Mouse (Mus musculus) MEL (cell line): Measurements from ENCODE around the gene Siah2. TPM values are rescaled to one million over a fixed set of nuclear protein-coding genes. Genes with fewer than 3 reads are reported as not detected.

Source experiments
- DNase-seq: peaks from one replicate; pipeline ENCODE4 v3.0.0; 2011; ENCODE audit warnings: low read depth, low spot score
- H3K27ac ChIP-seq: 2 replicates; pipeline ENCODE4 v1.5.1; 2012; ENCODE audit warnings: low read depth, mild to moderate bottlenecking, control low read depth, low read length, moderate library complexity; ENCODE audit not compliant: control insufficient read depth
- H3K27me3 ChIP-seq, 2 experiments: fragments of 150-350 bp in 1 of 2; sonication (generic) in 1 of 2; 2 replicates each; pipeline ENCODE4 v1.6.1; 2012; ENCODE audit warnings: low read length in 2 of 2, mild to moderate bottlenecking in 2 of 2, improper control_type of control experiment in 1 of 2, moderate library complexity in 1 of 2; ENCODE audit not compliant: insufficient read depth in 2 of 2, control insufficient read depth in 1 of 2
- H3K36me3 ChIP-seq, 2 experiments: 2 replicates each; pipeline ENCODE4 v1.6.1; 2012 to 2014; ENCODE audit warnings: low read length in 2 of 2, improper control_type of control experiment in 1 of 2, inconsistent platforms in 1 of 2, mild to moderate bottlenecking in 1 of 2; ENCODE audit not compliant: insufficient read depth in 2 of 2, control insufficient read depth in 1 of 2
- H3K4me1 ChIP-seq, 2 experiments: fragments of 150-350 bp in 1 of 2; sonication (generic) in 1 of 2; 2 replicates each; pipeline ENCODE4 v1.6.1; 2012; ENCODE audit warnings: low read length in 2 of 2, improper control_type of control experiment in 1 of 2, mild to moderate bottlenecking in 1 of 2; ENCODE audit not compliant: insufficient read depth in 2 of 2, control insufficient read depth in 1 of 2
- H3K4me3 ChIP-seq, 2 experiments: fragments of 150-350 bp in 1 of 2; sonication (generic) in 1 of 2; 2 replicates each; pipeline ENCODE4 v1.5.1; 2012; ENCODE audit warnings: low read depth in 2 of 2, low read length in 2 of 2, mild to moderate bottlenecking in 2 of 2, moderate library complexity in 2 of 2, control low read depth in 1 of 2, improper control_type of control experiment in 1 of 2; ENCODE audit not compliant: control insufficient read depth in 1 of 2, insufficient read depth in 1 of 2
- H3K79me2 ChIP-seq: 2 replicates; pipeline ENCODE4 v1.6.1; 2012; ENCODE audit warnings: mild to moderate bottlenecking, low read length, moderate library complexity; ENCODE audit not compliant: control insufficient read depth, poor library complexity, insufficient read depth
- H3K9ac ChIP-seq: 2 replicates; pipeline ENCODE4 v1.6.1; 2012; ENCODE audit warnings: low read depth, mild to moderate bottlenecking, control low read depth, low read length, moderate library complexity; ENCODE audit not compliant: control insufficient read depth, poor library complexity, severe bottlenecking
- H3K9me3 ChIP-seq: fragments of 150-350 bp; sonication (generic); replicated peaks from 2 replicates; pipeline ENCODE4 v1.6.1; 2012; ENCODE audit warnings: mild to moderate bottlenecking, low read length, improper control_type of control experiment, moderate library complexity; ENCODE audit not compliant: insufficient read depth
- BHLHE40 ChIP-seq: IDR thresholded peaks from 2 replicates; pipeline ENCODE4 v1.6.1; 2012; ENCODE audit warnings: low read depth, mild to moderate bottlenecking, inconsistent platforms, low read length, improper control_type of control experiment, borderline replicate concordance
- CHD1 ChIP-seq: IDR thresholded peaks from 2 replicates; pipeline ENCODE4 v1.6.1; 2012; ENCODE audit warnings: low read depth, mild to moderate bottlenecking, inconsistent platforms, low read length, improper control_type of control experiment
- ETS1 ChIP-seq: IDR thresholded peaks from 2 replicates; pipeline ENCODE4 v1.6.1; 2012; ENCODE audit warnings: low read depth, mild to moderate bottlenecking, inconsistent platforms, low read length, improper control_type of control experiment, moderate library complexity
- GABPA ChIP-seq: IDR thresholded peaks from 2 replicates; pipeline ENCODE4 v1.6.1; 2012; ENCODE audit warnings: low read depth, mild to moderate bottlenecking, inconsistent platforms, low read length, improper control_type of control experiment, moderate library complexity
- KAT2A ChIP-seq: conservative IDR thresholded peaks from 2 replicates; pipeline ENCODE4 v1.6.1; 2012; ENCODE audit warnings: low read depth, low read length, improper control_type of control experiment, inconsistent platforms
- MAZ ChIP-seq: IDR thresholded peaks from 2 replicates; pipeline ENCODE4 v1.6.1; 2012; ENCODE audit warnings: low read depth, mild to moderate bottlenecking, inconsistent platforms, low read length, improper control_type of control experiment
- MYC ChIP-seq: IDR thresholded peaks from 2 replicates; pipeline ENCODE4 v1.6.1; 2011; ENCODE audit warnings: low read depth, mild to moderate bottlenecking, low read length, improper control_type of control experiment, moderate library complexity
- NELFE ChIP-seq: IDR thresholded peaks from 2 replicates; pipeline ENCODE4 v1.6.1; 2011; ENCODE audit warnings: low read depth, low read length, improper control_type of control experiment
- POLR2A ChIP-seq, 2 experiments: IDR thresholded peaks; 2 replicates each; pipeline ENCODE4 v1.6.1; 2011 to 2012; ENCODE audit warnings: low read length in 2 of 2, mild to moderate bottlenecking in 2 of 2, control low read depth in 1 of 2, improper control_type of control experiment in 1 of 2, low read depth in 1 of 2, moderate library complexity in 1 of 2; ENCODE audit not compliant: control insufficient read depth in 1 of 2, insufficient read depth in 1 of 2, poor library complexity in 1 of 2
- POLR2AphosphoS2 ChIP-seq: IDR thresholded peaks from 2 replicates; pipeline ENCODE4 v1.6.1; 2011; ENCODE audit warnings: low read length, improper control_type of control experiment
- POLR2AphosphoS5 ChIP-seq: IDR thresholded peaks from 2 replicates; pipeline ENCODE4 v1.6.1; 2012; ENCODE audit warnings: low read depth, borderline replicate concordance, mild to moderate bottlenecking, inconsistent platforms, low read length, moderate library complexity, mixed read lengths
- RCOR1 ChIP-seq: IDR thresholded peaks from 2 replicates; pipeline ENCODE4 v1.6.1; 2012; ENCODE audit warnings: low read depth, mild to moderate bottlenecking, inconsistent platforms, low read length, improper control_type of control experiment
- TAL1 ChIP-seq: IDR thresholded peaks from 2 replicates; pipeline ENCODE4 v1.6.1; 2012; ENCODE audit warnings: mild to moderate bottlenecking, inconsistent platforms, low read length, moderate library complexity, mixed read lengths
- TCF12 ChIP-seq: IDR thresholded peaks from 2 replicates; pipeline ENCODE4 v1.6.1; 2014; ENCODE audit warnings: low read depth, mild to moderate bottlenecking, inconsistent platforms, low read length, improper control_type of control experiment, moderate library complexity
- UBTF ChIP-seq: IDR thresholded peaks from 2 replicates; pipeline ENCODE4 v1.6.1; 2012; ENCODE audit warnings: low read depth, mild to moderate bottlenecking, inconsistent platforms, low read length, improper control_type of control experiment, moderate library complexity, borderline replicate concordance; ENCODE audit not compliant: insufficient read depth
- USF1 ChIP-seq: IDR thresholded peaks from 2 replicates; pipeline ENCODE4 v1.6.1; 2014; ENCODE audit warnings: low read depth, mild to moderate bottlenecking, inconsistent platforms, low read length, improper control_type of control experiment, moderate library complexity
- ZMIZ1 ChIP-seq: IDR thresholded peaks from 2 replicates; pipeline ENCODE4 v1.6.1; 2012; ENCODE audit warnings: low read depth, mild to moderate bottlenecking, inconsistent platforms, low read length, improper control_type of control experiment, moderate library complexity
- polyA plus RNA-seq, 2 experiments: library from polyadenylated mRNA; stranded (reverse) in 1 of 2; unstranded in 1 of 2; fragments of >175 nt in 1 of 2; fragments of >200 nt in 1 of 2; gene quantifications; 2 replicates each; pipeline versions ENCODE4 v1.2.1 to v1.2.4; 2012; ENCODE audit warnings: low replicate concordance in 2 of 2, low read depth in 1 of 2; ENCODE audit not compliant: insufficient read length in 2 of 2, insufficient read depth in 1 of 2, missing spikeins in 1 of 2
- total RNA-seq: library from RNA; depleted of rRNA; stranded (reverse); fragments of 300-350 nt; gene quantifications from 2 replicates; pipeline ENCODE4 v1.2.3, GENCODE M21; 2012

Gene Siah2
- total and polyA plus RNA-seq, 3 experiments: 17.6 to 58.1 (median 22.5) TPM

- DNase-seq: no peak
- no peaks in the 10 kb centered on the region for H3K9me3 ChIP-seq
- TF ChIP-seq UBTF (no peak), BHLHE40 (no peak), TCF12 (no peak), NELFE (no peak), MAZ (no peak), KAT2A (no peak), MYC (no peak), POLR2AphosphoS5 (no peak), CHD1 (no peak), GABPA (no peak), POLR2A (IDR thresholded peaks at IDR 0.05; ENCODE audit: control insufficient read depth in 1 of 2, insufficient read depth in 1 of 2, low read depth in 1 of 2, low read length in 2 of 2, poor library complexity in 1 of 2) (no peak), ZMIZ1 (no peak), RCOR1 (no peak), POLR2AphosphoS2 (no peak), ETS1 (no peak), TAL1 (no peak)
- H3K4me3 ChIP-seq: no peak overlapping the region
- peaks cover 0 to 7% of the 10 kb centered on the region in 2 experiments; a peak in 2 of 4 replicates for H3K4me1 ChIP-seq
- peaks cover 6 to 10% of the 10 kb centered on the region in 2 experiments for H3K36me3 ChIP-seq
- H3K79me2 ChIP-seq: peaks cover 35% of the 10 kb centered on the region
- no peaks in the 10 kb centered on the region for H3K27me3 ChIP-seq
- no peak overlapping the region for H3K27ac ChIP-seq
- H3K9ac ChIP-seq: no peak overlapping the region
Measured at GRCm38 (mm10) chr3:58682336-58682735, 9.9 kb downstream of the Siah2 start.

- H3K27ac ChIP-seq: no peak overlapping the region
- no peaks in the 10 kb centered on the region for H3K27me3 ChIP-seq
- H3K79me2 ChIP-seq: peaks cover 32% of the 10 kb centered on the region
- peaks cover 0 to 6% of the 10 kb centered on the region in 2 experiments; a peak in 1 of 4 replicates for H3K4me1 ChIP-seq
- TF ChIP-seq USF1: no peak
- DNase-seq: no peak
- peaks cover 5 to 10% of the 10 kb centered on the region in 2 experiments for H3K36me3 ChIP-seq
- H3K9me3 ChIP-seq: no peaks in the 10 kb centered on the region
- H3K9ac ChIP-seq: no peak overlapping the region
- H3K4me3 ChIP-seq: no peak overlapping the region
Measured at GRCm38 (mm10) chr3:58681831-58682230, 10.4 kb downstream of the Siah2 start.
